Mouse (Mus musculus) urinary bladder, postnatal 4 days (tissue): ENCODE results near the gene Capzb.
A peak's percentile ranks its signal among the peaks of the same experiment; 100 is the strongest.

Source experiments
- DNase-seq, 2 experiments: peaks; one replicate each; pipeline ENCODE4 v3.0.0; 2021 to 2022; ENCODE audit warnings: low spot score in 2 of 2

Capzb gene

GRCm38 (mm10) chr4:139265783-139266499 lies 73.2 kb downstream of the Capzb start:
- DNase-seq = no peak

GRCm38 (mm10) chr4:139266500-139266865 lies 73.8 kb downstream of the Capzb start:
- DNase-seq = no peak

GRCm38 (mm10) chr4:139267335-139267734 lies 74.6 kb downstream of the Capzb start:
- no peak for DNase-seq

DNA sequence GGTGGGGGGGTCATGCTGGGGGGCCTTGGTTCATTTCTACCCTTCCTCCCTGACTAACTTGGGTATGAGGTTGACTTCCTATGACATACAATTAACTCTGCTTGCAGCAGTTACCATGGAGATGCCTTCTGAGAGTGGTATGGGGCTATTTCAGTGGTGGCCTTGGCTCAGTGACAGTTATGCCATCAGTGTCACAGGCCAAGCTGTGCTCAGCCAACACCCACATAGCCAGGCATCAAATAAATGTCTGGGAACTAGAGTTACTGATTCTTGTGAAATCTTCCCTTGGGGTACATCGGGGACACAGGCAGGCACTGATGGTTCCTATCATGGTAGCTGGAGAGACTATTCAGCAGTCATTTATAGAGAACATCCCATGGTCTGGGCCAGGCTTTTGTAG lies 75.5 kb downstream of the Capzb start:
- DNase-seq = no peak

GRCm38 (mm10) chr4:139270168-139270567 lies 77.5 kb downstream of the Capzb start:
- DNase-seq = no peak

- no peak for DNase-seq
These were observed 78.9 kb downstream of the Capzb start for GRCm38 (mm10) chr4:139271562-139271961.

DNA sequence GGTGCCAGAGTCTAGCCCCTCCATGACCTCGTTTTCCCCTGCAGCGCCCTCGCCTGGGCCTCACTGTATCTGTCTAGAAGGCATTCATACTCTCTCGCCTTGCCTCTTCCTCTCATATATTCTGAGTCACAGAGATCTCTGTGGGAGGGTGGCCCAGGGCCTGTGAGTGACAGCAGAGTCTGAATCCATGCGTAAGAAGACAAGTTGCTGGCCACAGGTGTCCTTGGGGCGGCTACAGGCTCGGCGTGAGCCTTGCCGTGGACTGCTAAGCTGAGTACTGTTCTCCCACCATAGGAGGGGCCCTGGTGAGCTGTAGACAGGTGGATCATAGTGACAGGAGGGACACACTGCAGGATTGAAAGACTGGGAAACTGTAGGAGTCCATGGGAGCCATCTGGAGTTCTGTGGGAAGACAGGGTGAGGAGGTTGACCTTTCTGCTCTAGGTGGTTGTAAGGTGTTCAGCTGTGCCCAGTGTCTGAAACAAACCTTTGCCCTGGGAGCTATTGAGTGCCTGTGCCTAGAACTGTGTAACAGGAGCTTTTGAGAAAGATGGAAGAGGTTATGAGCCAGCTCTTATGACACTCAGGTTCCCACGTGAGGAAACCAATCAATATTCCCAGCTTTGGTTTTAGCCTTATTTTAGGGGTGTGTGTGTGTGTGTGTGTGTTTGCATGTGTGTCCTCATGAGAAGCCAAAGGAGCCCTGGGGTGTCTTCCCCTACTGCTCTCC lies 80.4 kb downstream of the Capzb start:
- DNase-seq = no peak

- DNase-seq = no peak
These were observed 81.9 kb downstream of the Capzb start for GRCm38 (mm10) chr4:139274573-139274972.

DNA sequence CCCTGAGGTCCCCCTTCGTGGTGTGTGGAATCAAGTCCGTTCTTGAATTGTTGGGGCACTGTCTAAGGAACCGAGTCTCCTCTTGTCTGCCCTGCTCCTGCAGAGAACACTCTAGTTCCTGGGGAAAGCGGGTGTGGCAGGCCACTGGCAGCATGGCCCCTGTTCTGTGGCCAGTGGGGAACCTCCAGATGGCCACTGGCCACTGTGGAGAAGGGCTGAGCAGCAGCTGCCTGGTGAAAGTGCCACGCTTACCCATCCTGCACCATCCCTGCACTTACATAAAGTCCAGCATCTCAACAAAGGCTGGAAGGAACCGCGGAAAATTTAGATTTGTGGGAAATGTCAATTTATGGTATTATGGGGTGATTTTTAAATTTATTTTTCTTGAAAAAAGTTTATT lies 83.7 kb downstream of the Capzb start:
- no peak for DNase-seq

DNA sequence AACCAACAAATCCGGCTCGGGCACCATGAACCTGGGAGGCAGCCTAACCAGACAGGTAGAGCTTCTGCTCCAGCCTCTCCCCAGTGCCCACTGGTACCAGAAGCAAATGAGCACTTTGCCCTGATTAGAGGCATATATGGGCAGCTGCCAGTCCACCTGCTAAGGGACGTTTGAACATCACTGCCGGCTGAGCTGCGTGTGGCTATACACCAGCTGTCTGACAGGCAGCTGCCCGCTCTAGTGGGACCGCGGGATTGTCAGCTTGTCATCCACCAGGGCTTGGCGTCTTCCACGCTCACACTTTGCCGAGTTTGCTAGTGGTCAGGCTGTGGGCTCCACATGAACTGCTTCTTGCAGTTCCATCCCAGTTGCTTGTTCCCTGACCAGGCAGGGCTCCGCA lies 87.8 kb downstream of the Capzb start:
- DNase-seq = no peak

- no peak for DNase-seq
These were observed 89.2 kb downstream of the Capzb start for GRCm38 (mm10) chr4:139281791-139282345.

DNA sequence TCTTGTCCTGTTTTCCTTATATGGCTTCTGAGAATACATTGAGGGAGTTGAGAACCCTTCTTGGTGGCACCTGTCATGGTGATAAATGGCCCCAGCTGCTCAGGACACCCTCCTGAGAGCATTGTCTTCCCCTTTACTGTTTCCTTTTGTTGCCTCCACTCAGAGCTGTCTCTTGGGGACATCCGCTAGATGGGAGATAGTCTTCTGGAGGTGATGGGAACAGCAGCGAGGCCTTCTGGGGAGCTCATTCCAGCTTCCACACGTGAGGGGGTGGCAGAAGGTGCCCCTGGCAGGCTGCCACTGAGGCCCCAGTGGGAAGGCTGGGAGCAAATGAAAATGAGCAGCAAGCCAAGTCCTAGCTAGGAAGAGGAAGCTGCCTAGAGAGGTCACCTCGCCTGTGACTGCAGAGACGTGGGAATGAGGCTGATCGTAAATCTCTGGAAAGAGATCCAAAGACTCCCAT lies 90.3 kb downstream of the Capzb start:
- no peak for DNase-seq

GRCm38 (mm10) chr4:139284877-139285276 lies 92.2 kb downstream of the Capzb start:
- no peak for DNase-seq

- no peak for DNase-seq
These were observed 93.5 kb downstream of the Capzb start for GRCm38 (mm10) chr4:139286234-139286633.

- peak; percentile 77 to 89 for DNase-seq
These were observed 94.6 kb downstream of the Capzb start for GRCm38 (mm10) chr4:139287122-139287863.

- DNase-seq = no peak
These were observed 96.3 kb downstream of the Capzb start for GRCm38 (mm10) chr4:139289017-139289416.

DNA sequence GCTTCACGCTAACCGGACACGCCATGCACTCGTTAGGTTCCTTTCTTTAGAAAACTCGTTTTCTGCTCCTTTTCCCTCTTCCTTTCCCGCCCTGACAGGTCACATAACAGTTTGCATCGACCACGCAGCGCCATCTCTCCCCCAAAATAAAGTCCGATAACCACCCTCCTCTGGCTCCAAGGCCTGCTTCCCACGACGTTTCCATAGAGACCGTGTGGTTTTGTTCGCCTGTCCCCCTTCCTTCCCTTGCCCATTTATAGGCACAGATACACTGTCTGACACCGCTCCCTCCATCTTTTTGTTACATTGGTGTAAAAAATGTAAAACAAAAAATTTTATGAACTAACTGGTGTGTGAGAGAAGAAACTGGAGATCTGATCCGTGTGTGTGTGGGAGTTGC lies 98.4 kb downstream of the Capzb start:
- no peak for DNase-seq

- DNase-seq = no peak
These were observed 99.3 kb downstream of the Capzb start for GRCm38 (mm10) chr4:139292038-139292437.

GRCm38 (mm10) chr4:139297566-139297965 lies 104.9 kb downstream of the Capzb start:
- DNase-seq = no peak

DNA sequence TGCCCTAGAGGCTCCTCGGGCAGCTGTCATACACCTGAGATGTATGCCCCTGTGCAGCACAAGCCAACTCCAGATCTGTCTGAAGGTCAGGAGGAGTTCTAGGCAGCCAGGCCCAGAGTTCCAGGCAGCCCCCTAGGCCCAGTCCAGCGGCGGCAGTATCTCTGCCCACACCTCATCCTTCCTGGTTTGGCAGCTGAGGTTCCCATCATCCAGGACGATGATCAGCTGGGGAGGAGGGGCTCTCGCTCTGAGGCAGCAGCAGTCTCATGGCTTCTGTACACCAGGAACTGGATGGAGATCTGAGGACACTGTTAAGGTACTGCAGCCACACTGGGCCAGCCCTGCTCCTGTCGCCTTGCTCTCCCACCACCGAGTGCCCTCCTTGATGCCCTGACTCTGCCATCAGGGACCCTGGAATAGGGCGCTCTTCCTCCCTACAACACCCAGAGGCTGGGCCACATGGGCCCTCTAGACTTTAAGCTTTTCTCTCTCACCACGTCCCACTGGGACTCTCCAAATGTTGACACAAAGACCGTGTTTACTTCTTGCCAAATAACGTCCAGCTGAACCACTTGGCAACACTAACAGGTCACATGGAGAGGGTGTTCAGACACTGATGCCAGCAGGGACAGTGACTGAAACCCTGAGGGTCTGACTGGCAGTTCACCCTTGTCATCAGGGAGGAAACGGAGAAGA lies 106.1 kb downstream of the Capzb start:
- no peak for DNase-seq

GRCm38 (mm10) chr4:139301780-139302179 lies 109.1 kb downstream of the Capzb start:
- DNase-seq = no peak

DNA sequence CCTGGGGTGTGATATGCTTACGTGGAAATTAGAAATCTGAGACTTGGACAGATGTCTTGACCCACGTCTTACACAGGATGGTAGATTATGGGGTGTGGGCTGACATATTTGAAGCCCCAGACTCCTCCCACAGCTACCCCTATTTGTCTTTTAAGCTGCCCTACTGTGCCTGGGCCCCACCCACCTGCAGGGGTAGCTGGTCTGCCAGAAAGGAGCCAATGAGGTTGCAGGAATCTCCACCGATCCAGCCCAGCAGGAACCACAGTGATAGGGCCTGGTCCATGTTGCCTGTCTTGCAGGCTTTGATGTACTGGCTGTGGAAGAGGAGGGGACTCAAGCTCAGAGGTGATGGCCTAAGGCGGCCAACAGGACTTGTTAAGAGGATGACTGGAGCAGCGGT lies 109.5 kb downstream of the Capzb start:
- DNase-seq = no peak
